Mouse (Mus musculus): Measurements from ENCODE around the gene Rapgef1. TPM values are rescaled to one million over a fixed set of nuclear protein-coding genes. Genes with fewer than 3 reads are reported as not detected.
A peak's percentile ranks its signal among the peaks of the same experiment; 100 is the strongest.
"Not testable (repeated sequence)": the region's sequence is repeated elsewhere in the genome, so short reads cannot be mapped to it uniquely, and the experiment has no call there.

The Rapgef1 gene
- polyA plus RNA-seq, 1 experiment from 2014 or later = 25.3 TPM

DNA sequence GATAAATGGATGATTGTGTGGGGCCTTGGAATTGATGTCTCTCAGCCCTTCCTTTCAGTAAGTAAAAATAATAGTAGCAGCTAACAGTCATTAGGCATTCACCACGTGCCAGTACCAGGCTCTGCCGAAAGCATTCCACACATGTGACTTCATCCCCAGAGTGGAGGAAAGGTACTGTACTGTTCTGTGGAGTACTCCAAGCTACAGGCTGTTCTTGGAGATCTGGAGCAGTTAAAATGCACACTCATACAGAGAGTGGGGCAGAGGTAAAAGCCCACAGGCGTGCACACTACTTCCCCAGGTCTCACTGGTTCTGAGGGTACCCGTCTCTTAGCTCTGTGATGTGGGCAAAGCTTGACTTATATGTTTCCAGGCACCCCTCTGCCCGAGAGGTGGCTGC, 8.7 kb downstream of the Rapgef1 start:
- H3K27me3 ChIP-seq (ENCODE audit: control insufficient read depth, insufficient read depth, low read length) = no peaks in the 10 kb centered on the region
- 80% methylated on average over 5 of the region's 5 CpGs for WGBS
- H3K9me3 ChIP-seq (ENCODE audit: control insufficient read depth, low read length) = no peaks in the 10 kb centered on the region
- 0 out of 2 replicates have a peak, but pooled peaks cover 3% of the 10 kb centered on the region for H3K4me1 ChIP-seq (ENCODE audit: control insufficient read depth, insufficient read depth, low read length)
- H3K36me3 ChIP-seq (ENCODE audit: control insufficient read depth, insufficient read depth, low read length) = peaks cover 2% of the 10 kb centered on the region; the same call in 1 of the 2 replicates
- ATAC-seq (ENCODE audit: low FRiP score, low TSS enrichment) (no peak), DNase-seq (no peak)
- no peak overlapping the region for H3K4me2 ChIP-seq (ENCODE audit: low read length)
- no peak overlapping the region for H3K4me3 ChIP-seq (replicated peaks; ENCODE audit: low read depth, low read length)
- H3K27ac ChIP-seq (replicated peaks; ENCODE audit: low read depth, low read length) = no peak overlapping the region
- no peak overlapping the region for H3K9ac ChIP-seq (replicated peaks; ENCODE audit: low read length)

DNA sequence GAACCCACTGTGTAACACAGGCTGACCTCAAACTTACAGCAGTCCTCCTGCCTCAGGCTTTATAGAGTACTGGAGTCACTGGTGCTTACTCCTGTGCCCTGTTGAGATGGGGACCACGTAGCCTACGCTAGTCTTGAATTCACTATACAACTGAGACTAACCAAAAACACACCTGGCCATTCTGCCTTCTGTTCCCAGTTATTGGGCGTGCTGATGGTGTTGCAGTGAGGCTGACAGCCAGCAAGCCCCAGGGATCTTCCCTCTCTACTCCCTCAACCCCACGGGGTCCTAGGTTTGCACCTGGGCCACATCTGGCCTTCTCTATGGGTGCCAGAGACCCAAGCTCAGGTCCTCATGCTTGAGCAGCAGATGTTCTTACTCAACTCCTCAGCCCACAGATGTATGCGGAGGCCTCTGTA, 9.3 kb downstream of the Rapgef1 start:
- WGBS = 84% methylated on average over 5 of the region's 5 CpGs
- Histone ChIP-seq H3K9me3 (ENCODE audit: control insufficient read depth, low read length) (no peaks in the 10 kb centered on the region), H3K36me3 (ENCODE audit: control insufficient read depth, insufficient read depth, low read length) (peaks cover 2% of the 10 kb centered on the region; the same call in 1 of the 2 replicates), H3K4me3 (replicated peaks; ENCODE audit: low read depth, low read length) (no peak overlapping the region), H3K9ac (replicated peaks; ENCODE audit: low read length) (no peak overlapping the region), H3K4me1 (ENCODE audit: control insufficient read depth, insufficient read depth, low read length) (0 out of 2 replicates have a peak, but pooled peaks cover 3% of the 10 kb centered on the region), H3K4me2 (ENCODE audit: low read length) (no peak overlapping the region), H3K27ac (replicated peaks; ENCODE audit: low read depth, low read length) (no peak overlapping the region), H3K27me3 (ENCODE audit: control insufficient read depth, insufficient read depth, low read length) (no peaks in the 10 kb centered on the region)
- ATAC-seq (ENCODE audit: low FRiP score, low TSS enrichment) (no peak), DNase-seq (no peak)

DNA sequence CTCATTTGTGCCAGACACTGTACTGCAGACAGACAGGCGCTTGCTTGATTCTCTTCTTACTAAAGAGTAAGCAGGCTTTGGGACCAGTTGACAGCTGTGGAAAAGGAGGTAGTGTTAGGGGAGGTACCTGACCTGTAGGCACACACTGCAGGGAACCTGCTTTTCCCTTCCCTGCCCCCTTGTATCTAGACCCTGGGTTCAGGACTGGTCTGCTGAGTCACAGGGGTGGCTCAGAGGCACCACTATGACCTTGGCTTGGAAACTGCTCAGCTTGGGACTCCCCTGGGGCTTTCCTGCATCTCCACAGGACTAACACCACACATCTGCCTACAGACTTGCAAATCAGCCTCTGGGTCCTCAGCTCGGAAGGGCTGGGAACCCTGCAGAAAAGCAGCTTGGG, 9.8 kb downstream of the Rapgef1 start:
- Histone ChIP-seq H3K4me2 (ENCODE audit: low read length) (no peak overlapping the region), H3K9me3 (ENCODE audit: control insufficient read depth, low read length) (no peaks in the 10 kb centered on the region), H3K4me1 (ENCODE audit: control insufficient read depth, insufficient read depth, low read length) (0 out of 2 replicates have a peak, but pooled peaks cover 3% of the 10 kb centered on the region), H3K27ac (replicated peaks; ENCODE audit: low read depth, low read length) (no peak overlapping the region), H3K27me3 (ENCODE audit: control insufficient read depth, insufficient read depth, low read length) (no peaks in the 10 kb centered on the region), H3K36me3 (ENCODE audit: control insufficient read depth, insufficient read depth, low read length) (peaks cover 2% of the 10 kb centered on the region; the same call in 1 of the 2 replicates), H3K4me3 (replicated peaks; ENCODE audit: low read depth, low read length) (no peak overlapping the region), H3K9ac (replicated peaks; ENCODE audit: low read length) (no peak overlapping the region)
- DNase-seq (no peak), ATAC-seq (ENCODE audit: low FRiP score, low TSS enrichment) (no peak)
- WGBS = 71% methylated on average over 2 of the region's 2 CpGs

DNA sequence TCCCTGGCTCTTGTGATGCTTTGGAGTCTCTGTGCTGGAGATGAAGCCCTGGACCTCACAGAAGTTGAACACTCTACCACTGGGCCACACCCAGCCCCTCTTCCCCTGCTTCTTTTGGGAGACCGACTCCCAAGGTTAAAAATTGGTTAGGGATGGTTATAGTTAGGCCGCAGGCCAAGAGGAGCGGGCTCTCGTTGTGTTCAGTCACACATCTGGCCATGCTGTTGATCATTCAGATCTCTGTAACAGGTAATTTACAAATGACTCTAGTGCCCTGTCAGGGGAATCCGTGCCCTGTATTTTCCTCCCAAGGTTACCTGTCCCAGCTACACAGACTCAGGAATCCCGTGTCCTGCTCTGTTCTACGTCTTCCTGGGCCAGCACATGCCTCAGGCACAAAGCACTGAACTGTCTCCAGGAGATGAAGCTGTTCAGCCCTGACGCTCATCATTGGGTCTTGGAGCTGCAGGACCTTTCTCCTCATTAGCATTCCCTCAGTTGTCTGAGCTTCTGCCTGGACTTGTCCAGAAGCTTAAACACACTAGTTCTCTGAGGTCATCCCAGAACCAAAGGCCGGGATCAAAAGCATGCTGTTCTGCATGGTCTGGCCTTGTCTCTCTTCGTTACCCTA, 10.7 kb downstream of the Rapgef1 start:
- peaks cover 2% of the 10 kb centered on the region; the same call in 1 of the 2 replicates for H3K36me3 ChIP-seq (ENCODE audit: control insufficient read depth, insufficient read depth, low read length)
- no peaks in the 10 kb centered on the region for H3K9me3 ChIP-seq (ENCODE audit: control insufficient read depth, low read length)
- no peak overlapping the region for H3K4me3 ChIP-seq (replicated peaks; ENCODE audit: low read depth, low read length)
- no peak overlapping the region for H3K4me2 ChIP-seq (ENCODE audit: low read length)
- H3K27me3 ChIP-seq (ENCODE audit: control insufficient read depth, insufficient read depth, low read length) = no peaks in the 10 kb centered on the region
- 92% methylated on average over 10 of the region's 10 CpGs for WGBS
- 0 out of 2 replicates have a peak, but pooled peaks cover 3% of the 10 kb centered on the region for H3K4me1 ChIP-seq (ENCODE audit: control insufficient read depth, insufficient read depth, low read length)
- no peak for DNase-seq
- H3K9ac ChIP-seq (replicated peaks; ENCODE audit: low read length) = no peak overlapping the region
- H3K27ac ChIP-seq (replicated peaks; ENCODE audit: low read depth, low read length) = no peak overlapping the region
- ATAC-seq (ENCODE audit: low FRiP score, low TSS enrichment) = no peak

DNA sequence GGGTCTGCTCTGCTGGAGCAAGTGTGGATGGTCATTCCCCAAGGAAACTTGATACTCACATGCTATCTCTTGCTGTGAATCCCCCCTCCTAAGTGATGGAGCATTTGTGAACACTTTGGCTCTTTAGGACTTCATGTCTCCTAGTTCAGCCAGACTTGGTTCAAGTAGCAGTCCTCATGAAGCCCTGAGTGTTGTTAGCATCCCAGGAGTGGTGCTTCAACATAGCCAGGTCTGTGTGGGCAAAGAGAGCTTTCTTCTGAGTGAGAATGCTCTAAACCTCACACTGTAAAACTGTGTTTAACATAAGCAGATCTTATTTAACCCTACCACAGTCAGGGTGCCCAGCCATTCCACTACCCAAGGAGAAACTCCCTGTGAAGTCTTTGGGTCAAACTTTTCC, 11.5 kb downstream of the Rapgef1 start:
- H3K4me2 ChIP-seq (ENCODE audit: low read length) = no peak overlapping the region
- H3K9ac ChIP-seq (replicated peaks; ENCODE audit: low read length) = no peak overlapping the region
- no peaks in the 10 kb centered on the region for H3K9me3 ChIP-seq (ENCODE audit: control insufficient read depth, low read length)
- DNase-seq (no peak), ATAC-seq (ENCODE audit: low FRiP score, low TSS enrichment) (no peak)
- H3K4me3 ChIP-seq (replicated peaks; ENCODE audit: low read depth, low read length) = no peak overlapping the region
- H3K27me3 ChIP-seq (ENCODE audit: control insufficient read depth, insufficient read depth, low read length) = no peaks in the 10 kb centered on the region
- no peak overlapping the region for H3K27ac ChIP-seq (replicated peaks; ENCODE audit: low read depth, low read length)
- 0 out of 2 replicates have a peak, but pooled peaks cover 2% of the 10 kb centered on the region for H3K36me3 ChIP-seq (ENCODE audit: control insufficient read depth, insufficient read depth, low read length)
- H3K4me1 ChIP-seq (ENCODE audit: control insufficient read depth, insufficient read depth, low read length) = 0 out of 2 replicates have a peak, but pooled peaks cover 3% of the 10 kb centered on the region

DNA sequence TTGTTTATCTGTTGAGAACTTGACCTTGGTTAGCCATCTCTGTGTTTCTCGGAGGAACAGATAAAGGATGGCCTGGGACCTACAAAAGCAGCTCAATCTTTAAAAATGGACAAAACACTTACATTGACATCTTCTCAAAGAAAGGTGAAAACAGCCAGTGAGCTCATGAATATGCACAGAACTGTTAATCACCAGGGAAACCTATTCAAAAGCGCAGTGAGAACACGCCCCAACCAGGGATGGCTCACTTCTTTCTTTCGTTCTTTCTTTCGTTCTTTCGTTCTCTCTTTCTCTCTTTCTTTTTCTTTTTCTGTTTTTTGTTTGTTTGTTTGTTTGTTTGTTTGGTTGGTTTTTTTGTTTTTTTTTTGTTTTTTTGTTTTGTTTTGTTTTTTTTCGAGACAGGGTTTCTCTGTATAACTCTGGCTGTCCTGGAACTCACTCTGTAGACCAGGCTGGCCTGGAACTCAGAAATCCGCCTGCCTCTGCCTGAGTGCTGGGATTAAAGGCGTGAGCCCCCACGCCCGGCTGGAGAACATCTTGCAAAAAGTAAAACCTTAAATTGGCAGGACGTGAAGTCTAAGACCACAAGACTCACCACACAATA, 12.1 kb downstream of the Rapgef1 start:
- not testable (repeated sequence) for H3K27me3 ChIP-seq (ENCODE audit: control insufficient read depth, insufficient read depth, low read length); ATAC-seq (ENCODE audit: low FRiP score, low TSS enrichment); H3K4me1 ChIP-seq (ENCODE audit: control insufficient read depth, insufficient read depth, low read length); H3K4me2 ChIP-seq (ENCODE audit: low read length); H3K27ac ChIP-seq (replicated peaks; ENCODE audit: low read depth, low read length); H3K9ac ChIP-seq (replicated peaks; ENCODE audit: low read length); H3K9me3 ChIP-seq (ENCODE audit: control insufficient read depth, low read length); H3K36me3 ChIP-seq (ENCODE audit: control insufficient read depth, insufficient read depth, low read length); H3K4me3 ChIP-seq (replicated peaks; ENCODE audit: low read depth, low read length); DNase-seq
- 81% methylated on average over 12 of the region's 12 CpGs for WGBS

DNA sequence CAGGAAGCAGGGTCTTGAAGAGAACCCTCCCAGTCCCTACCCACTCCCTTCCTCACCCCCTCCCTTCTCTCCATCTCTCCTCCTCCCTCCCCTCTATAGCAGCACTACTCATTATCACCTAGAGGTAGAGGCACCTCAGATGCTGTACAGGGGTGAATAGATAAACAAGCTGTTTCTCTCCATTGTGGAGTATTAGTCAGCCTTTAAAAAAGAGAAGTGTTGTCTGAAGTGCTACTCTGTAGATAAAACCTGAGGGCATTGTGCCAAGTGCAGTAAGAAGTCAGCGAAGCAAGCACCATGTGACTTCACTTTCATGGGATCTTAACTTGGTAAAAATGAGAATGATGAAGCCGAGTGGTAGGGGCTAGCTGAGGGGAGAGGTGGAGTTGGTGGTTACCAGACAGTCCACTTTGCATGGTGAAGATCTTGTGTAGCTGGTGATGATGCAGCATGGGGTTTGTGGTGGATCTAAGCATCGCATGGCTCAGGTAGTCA, 12.7 kb downstream of the Rapgef1 start:
- Histone ChIP-seq H3K9ac (replicated peaks; ENCODE audit: low read length) (no peak overlapping the region), H3K4me3 (replicated peaks; ENCODE audit: low read depth, low read length) (no peak overlapping the region), H3K27me3 (ENCODE audit: control insufficient read depth, insufficient read depth, low read length) (no peaks in the 10 kb centered on the region), H3K27ac (replicated peaks; ENCODE audit: low read depth, low read length) (no peak overlapping the region), H3K36me3 (ENCODE audit: control insufficient read depth, insufficient read depth, low read length) (0 out of 2 replicates have a peak, but pooled peaks cover 2% of the 10 kb centered on the region), H3K9me3 (ENCODE audit: control insufficient read depth, low read length) (no peaks in the 10 kb centered on the region), H3K4me2 (ENCODE audit: low read length) (no peak overlapping the region), H3K4me1 (ENCODE audit: control insufficient read depth, insufficient read depth, low read length) (0 out of 2 replicates have a peak, but pooled peaks cover 3% of the 10 kb centered on the region)
- 94% methylated on average over 3 of the region's 3 CpGs for WGBS
- DNase-seq (no peak), ATAC-seq (ENCODE audit: low FRiP score, low TSS enrichment) (no peak)

DNA sequence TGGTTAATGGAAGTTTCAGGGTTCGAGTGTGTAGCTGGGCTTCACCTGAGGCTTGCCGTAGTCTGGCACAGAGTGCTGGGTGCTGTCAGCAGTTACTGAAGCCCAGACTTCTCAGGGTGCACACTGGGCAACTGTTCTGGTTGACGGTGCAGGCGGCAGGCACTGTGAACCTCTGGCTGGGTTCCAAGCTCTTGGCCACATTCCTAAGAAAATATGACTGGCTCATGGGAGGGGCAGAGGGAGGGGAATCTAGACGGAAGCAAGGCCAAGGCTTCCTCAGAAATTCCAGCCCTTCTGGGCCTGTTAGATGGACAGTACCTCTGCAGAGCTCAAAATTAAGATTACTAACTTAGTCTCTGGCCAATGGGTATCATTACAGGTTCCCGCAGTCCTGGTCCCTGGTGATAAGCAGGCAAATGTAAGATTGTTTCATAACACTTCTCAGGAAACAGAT, 13.6 kb downstream of the Rapgef1 start:
- 0 out of 2 replicates have a peak, but pooled peaks cover 3% of the 10 kb centered on the region for H3K4me1 ChIP-seq (ENCODE audit: control insufficient read depth, insufficient read depth, low read length)
- no peak overlapping the region for H3K4me3 ChIP-seq (replicated peaks; ENCODE audit: low read depth, low read length)
- H3K27ac ChIP-seq (replicated peaks; ENCODE audit: low read depth, low read length) = no peak overlapping the region
- 0 out of 2 replicates have a peak, but pooled peaks cover 2% of the 10 kb centered on the region for H3K36me3 ChIP-seq (ENCODE audit: control insufficient read depth, insufficient read depth, low read length)
- H3K9ac ChIP-seq (replicated peaks; ENCODE audit: low read length) = no peak overlapping the region
- H3K27me3 ChIP-seq (ENCODE audit: control insufficient read depth, insufficient read depth, low read length) = no peaks in the 10 kb centered on the region
- no peak overlapping the region for H3K4me2 ChIP-seq (ENCODE audit: low read length)
- WGBS = 58% methylated on average over 6 of the region's 6 CpGs
- no peak for ATAC-seq (ENCODE audit: low FRiP score, low TSS enrichment)
- no peaks in the 10 kb centered on the region for H3K9me3 ChIP-seq (ENCODE audit: control insufficient read depth, low read length)
- DNase-seq = peak; percentile 63
